Mouse (Mus musculus): Measurements from ENCODE around the gene Gm28308. TPM values are rescaled to one million over a fixed set of nuclear protein-coding genes. Genes with fewer than 3 reads are reported as not detected.

The Gm28308 gene
- total RNA-seq, 2 experiments from 2014 or later = not detected

DNA sequence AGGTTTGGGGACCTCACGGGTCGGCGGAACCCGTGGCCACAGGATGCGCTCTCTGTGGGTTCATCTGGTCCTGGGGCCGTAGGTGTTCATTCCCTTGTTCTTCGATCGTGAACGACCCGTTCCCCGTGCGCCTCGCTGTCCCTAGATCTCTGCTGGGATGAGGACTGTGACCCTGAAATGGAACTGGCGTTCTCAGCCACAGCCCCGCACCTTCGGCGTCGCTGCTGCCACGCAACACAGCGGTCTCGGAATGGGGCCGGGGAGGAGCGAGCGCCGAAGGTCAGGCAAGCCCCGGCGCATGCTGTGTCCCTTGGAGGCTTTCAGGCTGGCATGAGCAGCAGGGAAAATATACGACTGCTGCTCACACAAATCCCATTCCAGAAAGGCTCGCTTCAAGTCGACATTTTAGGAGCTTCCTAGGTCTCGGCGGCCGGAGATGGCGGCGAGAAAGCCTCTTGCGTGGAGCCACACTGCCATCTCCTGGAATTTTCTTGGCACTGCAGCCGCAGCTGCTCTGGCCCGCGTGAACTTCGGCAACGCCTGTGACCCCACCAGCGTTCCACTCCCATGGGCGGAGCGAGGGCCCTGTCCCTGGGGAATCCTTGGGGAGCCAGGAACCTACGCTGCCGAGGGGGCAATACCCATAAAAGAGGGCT is 8.3 kb upstream of the Gm28308 start, which contains the start of gene Hoxa7:
TSS of gene Hoxa7 (minus strand) at position 518 of the 656 bp plus-strand sequence.
- H3K4me3 ChIP-seq = peak within 1 kb of the TSS; percentile 53
- H3K27ac ChIP-seq = no peak within 1 kb of the TSS
- peak; percentile 100 for TF ChIP-seq CTCF (IDR thresholded peaks at IDR 0.05)
- intact Hi-C loops (cut with DNase I) = loop anchor here (1.0 to 10.0 kb wide), 4 partner anchors 347 to 1414 kb away; no protein-coding TSS in a partner anchor
- DNase-seq (ENCODE audit: extremely low spot score in 1 of 2, low spot score in 2 of 2) = peak; percentile 82

DNA sequence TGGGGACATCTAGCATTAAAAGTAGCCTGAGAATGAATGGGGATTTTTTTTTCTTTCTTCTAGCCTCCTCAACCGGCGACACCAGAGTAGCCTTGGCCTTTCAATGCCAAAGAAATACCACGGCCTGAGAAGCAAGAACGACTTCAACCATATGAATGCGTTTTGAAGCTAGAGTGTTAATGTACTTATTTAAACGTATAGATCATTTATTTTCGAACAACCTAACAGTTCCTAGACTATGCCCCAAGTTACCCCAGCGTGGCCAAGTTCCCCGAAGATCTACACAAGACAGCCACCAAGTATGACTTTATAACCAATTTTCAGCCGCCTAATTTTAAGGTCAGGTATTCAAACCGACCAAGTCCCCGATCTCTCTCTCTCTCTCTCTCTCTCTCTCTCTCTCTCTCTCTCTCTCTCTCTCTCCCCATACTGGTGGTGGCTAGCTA is 7.7 kb upstream of the Gm28308 start:
- intact Hi-C loops (cut with DNase I) = loop anchor here (1.0 to 10.0 kb wide), 4 partner anchors 346 to 1414 kb away; no protein-coding TSS in a partner anchor
- H3K27ac ChIP-seq = no peak overlapping the region
- no peak for TF ChIP-seq CTCF (IDR thresholded peaks at IDR 0.05)
- H3K4me3 ChIP-seq = peak overlapping the region; percentile 53; the same call in 1 of the 2 replicates
- no peak for DNase-seq (ENCODE audit: extremely low spot score in 1 of 2, low spot score in 2 of 2)

DNA sequence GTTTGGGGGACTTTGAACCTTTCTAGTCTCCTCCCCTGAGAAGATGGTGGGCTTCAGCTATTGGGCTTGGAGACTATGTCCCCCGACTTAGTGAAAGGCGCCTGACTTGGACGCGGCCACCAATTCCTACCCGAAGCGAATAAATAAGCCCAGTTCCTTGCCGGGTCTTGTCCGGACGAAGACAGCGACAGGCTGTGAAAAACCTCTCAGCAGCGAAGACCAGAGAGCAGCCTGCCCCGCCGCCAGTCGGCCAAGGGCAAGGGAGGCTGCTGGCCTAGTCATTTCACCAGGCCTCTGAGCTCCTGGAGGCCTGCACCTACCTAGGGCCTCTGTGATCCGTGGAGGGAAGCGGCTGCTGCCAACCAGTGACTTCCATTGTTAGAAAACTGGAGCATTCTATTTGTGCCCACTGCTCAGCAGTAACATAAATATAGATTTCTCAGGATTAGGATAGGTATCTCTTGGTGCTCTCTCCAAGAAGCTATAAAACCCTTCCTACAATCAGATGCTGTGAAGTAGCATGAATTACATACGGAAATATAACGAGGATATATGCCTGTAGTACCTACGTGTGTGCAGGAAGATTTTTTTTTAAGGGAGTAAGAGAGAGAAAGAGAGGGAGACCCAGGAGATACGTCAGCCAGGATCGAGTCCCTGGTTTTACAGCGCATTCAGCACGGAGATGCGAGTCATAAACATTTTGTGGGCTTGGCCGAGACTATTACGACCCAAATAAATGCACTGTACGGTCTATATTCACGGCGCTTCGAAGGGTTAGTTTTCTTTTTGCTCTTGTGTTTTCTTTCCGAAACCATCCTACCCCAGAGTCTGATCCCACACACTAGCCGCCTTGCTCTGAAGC is 7.1 kb upstream of the Gm28308 start:
- Histone ChIP-seq H3K4me3 (no peak overlapping the region), H3K27ac (no peak overlapping the region)
- TF ChIP-seq CTCF (IDR thresholded peaks at IDR 0.05) = no peak
- DNase-seq (ENCODE audit: extremely low spot score in 1 of 2, low spot score in 2 of 2) = no peak
- intact Hi-C loops (cut with DNase I) = loop anchor here (2.0 to 10.0 kb wide), 3 partner anchors 345 to 1413 kb away; no protein-coding TSS in a partner anchor

DNA sequence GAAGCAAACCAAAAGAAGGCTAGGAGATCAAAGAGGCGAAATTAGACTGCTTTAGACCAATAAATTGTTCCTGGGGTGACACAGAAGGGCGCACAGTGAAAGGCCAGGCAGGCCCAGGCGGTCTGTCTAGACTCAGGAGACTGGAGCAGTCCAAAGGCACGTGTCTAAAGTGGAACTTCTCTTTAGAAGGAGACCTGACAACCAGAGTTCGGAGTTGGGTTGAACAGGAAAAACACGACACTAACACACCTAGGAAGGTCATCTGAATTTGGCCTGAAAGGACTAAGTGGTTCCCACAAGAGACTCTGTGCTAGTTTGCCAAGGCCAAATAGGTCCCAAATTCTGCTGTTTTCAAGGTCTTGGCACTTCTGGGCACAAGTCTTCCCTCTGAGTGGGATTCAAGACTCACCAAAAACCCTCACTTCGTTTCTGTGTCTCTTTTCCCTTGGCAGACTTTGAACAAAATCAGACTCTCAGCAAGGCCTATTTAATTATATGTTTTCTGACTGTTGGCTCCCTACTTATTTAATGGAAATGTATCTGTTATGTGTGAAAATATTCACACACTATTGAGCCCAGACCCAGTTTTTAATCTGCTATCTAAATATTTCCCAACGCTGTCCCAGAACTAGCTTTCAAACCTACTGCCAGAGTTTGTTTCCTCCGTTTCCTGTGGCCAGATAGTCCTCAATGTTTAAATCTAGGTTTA is 6.2 kb upstream of the Gm28308 start:
- H3K27ac ChIP-seq = no peak overlapping the region
- no peak for DNase-seq (ENCODE audit: extremely low spot score in 1 of 2, low spot score in 2 of 2)
- intact Hi-C loops (cut with DNase I) = loop anchor here (5.0 kb wide), 1 partner anchor 212 kb away; no protein-coding TSS in a partner anchor
- no peak overlapping the region for H3K4me3 ChIP-seq
- no peak for TF ChIP-seq CTCF (IDR thresholded peaks at IDR 0.05)

DNA sequence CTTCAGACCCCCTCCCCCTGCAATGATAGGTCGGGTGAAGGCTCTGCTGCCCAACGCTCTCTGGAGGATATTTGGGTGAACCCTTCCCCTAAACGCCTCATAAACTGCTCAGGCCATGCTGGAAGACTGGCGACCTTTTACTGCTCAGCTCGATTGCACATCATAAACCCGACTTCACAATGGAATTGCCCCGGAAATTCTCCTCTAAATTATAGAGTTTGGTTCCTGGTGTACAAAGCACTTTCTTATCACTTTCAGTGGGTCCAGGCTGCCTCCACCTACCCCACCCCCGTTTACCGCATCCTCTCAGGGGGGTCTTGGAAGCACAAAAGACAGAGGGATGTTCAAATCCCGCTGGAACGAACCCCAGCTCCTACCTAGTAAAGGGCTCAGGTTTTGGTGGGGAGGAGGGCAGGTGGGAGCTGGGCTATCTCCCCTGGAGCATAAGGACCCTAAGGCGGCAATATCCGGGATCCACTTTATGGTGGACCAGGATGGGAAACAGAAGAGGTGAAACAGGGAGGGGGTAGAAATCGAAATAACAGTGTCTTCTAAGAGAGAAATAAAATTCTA is 5.6 kb upstream of the Gm28308 start:
- DNase-seq (ENCODE audit: extremely low spot score in 1 of 2, low spot score in 2 of 2) = no peak
- no peak overlapping the region for H3K4me3 ChIP-seq
- TF ChIP-seq CTCF (IDR thresholded peaks at IDR 0.05) = no peak
- intact Hi-C loops (cut with DNase I) = loop anchor here (5.0 kb wide), 1 partner anchor 211 kb away; no protein-coding TSS in a partner anchor
- H3K27ac ChIP-seq = no peak overlapping the region

DNA sequence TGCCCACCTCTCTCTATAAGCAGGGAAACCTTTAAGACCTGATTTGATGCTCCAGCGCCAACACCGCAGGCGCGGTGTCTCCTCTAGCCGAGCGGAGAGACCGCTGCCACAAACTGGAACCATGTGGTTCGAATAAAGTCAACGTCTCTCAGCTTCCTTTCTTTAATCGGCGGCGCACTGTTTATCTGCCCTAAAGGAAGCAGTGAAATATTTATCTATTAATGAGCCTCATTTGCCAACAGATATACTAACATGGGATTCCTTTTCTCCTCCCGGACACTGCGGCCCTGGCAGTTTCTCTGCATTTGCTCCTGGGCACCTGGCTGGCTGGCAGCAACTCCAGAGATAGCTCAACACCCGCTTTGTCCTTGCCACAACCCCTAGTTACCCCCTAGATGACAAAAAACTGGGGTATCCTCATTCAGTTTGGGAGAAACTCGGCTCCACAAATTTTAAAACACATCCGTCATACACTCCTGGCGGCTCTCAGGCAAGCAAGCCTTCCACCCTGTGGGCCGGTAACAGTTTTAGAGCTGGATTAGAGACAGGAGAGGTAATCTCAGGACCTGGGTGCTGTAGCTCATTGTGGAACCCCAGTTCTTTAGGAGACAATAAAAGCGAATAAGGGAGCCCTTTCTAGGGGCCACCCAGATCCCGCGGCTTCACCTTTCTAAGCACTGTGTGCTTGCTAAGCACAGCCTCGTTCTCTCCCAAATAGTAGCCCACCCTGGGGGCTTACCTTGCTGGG is 4.9 kb upstream of the Gm28308 start:
- DNase-seq (ENCODE audit: extremely low spot score in 1 of 2, low spot score in 2 of 2) = no peak
- no peak overlapping the region for H3K27ac ChIP-seq
- intact Hi-C loops (cut with DNase I) = loop anchor here (5.0 kb wide), 1 partner anchor 211 kb away; no protein-coding TSS in a partner anchor
- H3K4me3 ChIP-seq = no peak overlapping the region
- TF ChIP-seq CTCF (IDR thresholded peaks at IDR 0.05) = no peak

DNA sequence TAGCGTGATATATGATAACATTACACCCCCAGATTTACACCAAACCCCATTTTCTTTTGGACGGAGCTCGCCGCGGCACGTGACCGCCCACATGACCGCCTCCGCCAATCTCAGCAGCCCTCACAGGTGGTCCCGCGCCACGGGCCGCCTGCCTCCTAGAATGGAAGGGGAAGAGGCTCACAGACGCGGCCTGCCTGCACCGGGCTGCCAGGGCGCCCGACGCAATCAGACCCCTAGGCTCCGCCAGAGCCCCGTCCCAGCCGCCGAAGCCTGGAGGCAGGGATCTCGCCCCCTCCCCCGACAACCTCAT is 4.3 kb upstream of the Gm28308 start:
- DNase-seq (ENCODE audit: extremely low spot score in 1 of 2, low spot score in 2 of 2) = no peak
- intact Hi-C loops (cut with DNase I) = loop anchor here (5.0 kb wide), 1 partner anchor 210 kb away; no protein-coding TSS in a partner anchor
- no peak overlapping the region for H3K27ac ChIP-seq
- no peak overlapping the region for H3K4me3 ChIP-seq
- TF ChIP-seq CTCF (IDR thresholded peaks at IDR 0.05) = no peak

DNA sequence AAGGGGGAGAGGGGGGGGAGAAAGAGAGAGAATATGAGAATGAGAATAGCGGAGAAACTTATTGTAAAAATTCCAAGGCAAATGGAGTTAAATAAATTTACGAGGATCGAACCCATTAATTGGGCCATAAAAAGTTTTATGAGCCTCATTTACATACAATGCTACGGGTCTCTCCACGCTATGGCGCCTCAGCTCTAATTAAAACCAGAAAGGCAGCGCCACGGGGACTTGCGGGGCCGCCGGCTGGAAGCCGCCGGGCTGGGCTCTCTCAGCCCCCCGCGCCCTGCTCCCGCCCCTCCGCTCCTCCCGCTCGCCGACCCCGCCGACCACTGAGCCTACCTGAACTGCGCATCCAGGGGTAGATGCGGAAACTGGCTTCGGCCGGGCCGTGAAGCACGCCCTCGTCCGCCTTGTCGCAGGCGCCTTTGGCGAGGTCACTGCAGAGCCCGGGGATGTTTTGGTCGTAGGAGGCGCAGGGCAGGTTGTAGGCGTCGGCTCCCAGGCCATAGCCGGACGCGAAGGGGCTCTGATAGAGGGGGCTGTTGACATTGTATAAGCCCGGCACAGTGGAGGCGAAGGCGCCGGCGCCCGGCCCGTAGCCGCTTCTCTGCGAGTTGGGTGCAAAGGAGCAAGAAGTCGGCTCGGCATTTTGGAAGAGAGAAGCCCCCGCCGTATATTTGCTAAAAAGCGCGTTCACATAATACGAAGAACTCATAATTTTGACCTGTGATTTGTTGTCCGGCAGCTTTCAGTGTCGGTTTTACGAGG is 3.7 kb upstream of the Gm28308 start:
- H3K27ac ChIP-seq = no peak overlapping the region
- no peak overlapping the region for H3K4me3 ChIP-seq
- intact Hi-C loops (cut with DNase I) = loop anchor here (5.0 kb wide), 1 partner anchor 210 kb away; no protein-coding TSS in a partner anchor
- DNase-seq (ENCODE audit: extremely low spot score in 1 of 2, low spot score in 2 of 2) = no peak
- no peak for TF ChIP-seq CTCF (IDR thresholded peaks at IDR 0.05)

DNA sequence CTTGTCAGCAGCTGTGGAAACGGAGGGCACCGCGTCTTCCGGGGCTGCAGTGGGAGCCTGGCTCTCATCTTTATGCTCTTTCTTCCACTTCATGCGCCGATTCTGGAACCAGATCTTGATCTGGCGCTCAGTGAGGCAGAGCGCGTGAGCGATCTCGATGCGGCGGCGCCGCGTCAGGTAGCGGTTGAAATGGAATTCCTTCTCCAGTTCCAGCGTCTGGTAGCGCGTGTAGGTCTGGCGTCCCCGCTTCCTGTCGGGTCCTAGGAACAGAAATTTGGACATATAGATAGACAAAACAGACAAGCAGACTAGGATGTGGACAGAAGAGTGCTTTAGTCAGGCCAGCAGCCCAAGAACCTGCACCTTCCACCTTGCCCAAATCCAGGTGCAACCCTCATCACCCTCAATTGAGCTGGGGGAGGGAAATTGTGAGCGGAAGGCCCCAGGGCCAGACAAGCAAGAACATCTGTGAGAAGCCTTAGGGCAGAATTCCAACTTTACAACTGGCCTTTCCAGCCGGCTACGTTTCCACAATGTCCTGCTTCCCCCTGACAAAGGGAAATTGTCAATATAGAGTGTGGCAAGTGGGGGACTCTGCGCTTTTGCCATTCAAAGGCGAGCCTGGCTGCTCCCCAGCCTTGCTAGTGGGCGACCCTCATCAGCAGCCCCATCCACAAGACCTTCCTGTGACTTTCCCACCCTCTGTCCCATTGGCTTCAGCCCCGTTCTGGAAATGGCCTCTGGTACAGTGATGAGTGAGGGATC is 2.8 kb upstream of the Gm28308 start:
- no peak for TF ChIP-seq CTCF (IDR thresholded peaks at IDR 0.05)
- intact Hi-C loops (cut with DNase I) = loop anchor here (5.0 kb wide), 1 partner anchor 209 kb away; no protein-coding TSS in a partner anchor
- no peak overlapping the region for H3K27ac ChIP-seq
- H3K4me3 ChIP-seq = no peak overlapping the region
- DNase-seq (ENCODE audit: extremely low spot score in 1 of 2, low spot score in 2 of 2) = no peak

Data from left cerebral cortex, adult 2 months (tissue).